Mouse (Mus musculus): ENCODE results near the gene Pdilt. TPM values are rescaled to one million over a fixed set of nuclear protein-coding genes. Genes with fewer than 3 reads are reported as not detected.
A peak's percentile ranks its signal among the peaks of the same experiment; 100 is the strongest.

Pdilt gene
- polyA plus RNA-seq, 1 experiment from 2014 or later = not detected

- Histone ChIP-seq H3K27ac (no peak overlapping the region), H3K27me3 (no peaks in the 10 kb centered on the region), H3K36me3 (no peaks in the 10 kb centered on the region), H3K4me1 (no peaks in the 10 kb centered on the region), H3K4me3 (no peak overlapping the region), H3K9me3 (no peaks in the 10 kb centered on the region), H3K9ac (no peak overlapping the region), H3K4me2 (no peak overlapping the region)
- ATAC-seq (ENCODE audit: insufficient number of reproducible peaks, low FRiP score, low TSS enrichment, low read depth) = no peak
- whole genome bisulfite sequencing = 85% methylated on average over 4 of the region's 4 CpGs
These were observed 33.1 kb downstream of the Pdilt start for GRCm38 (mm10) chr7:119490041-119490780.

- Histone ChIP-seq H3K4me1 (no peaks in the 10 kb centered on the region), H3K27ac (no peak overlapping the region), H3K9ac (no peak overlapping the region), H3K4me2 (no peak overlapping the region), H3K36me3 (no peaks in the 10 kb centered on the region), H3K9me3 (no peaks in the 10 kb centered on the region), H3K27me3 (no peaks in the 10 kb centered on the region), H3K4me3 (no peak overlapping the region)
- ATAC-seq (ENCODE audit: insufficient number of reproducible peaks, low FRiP score, low TSS enrichment, low read depth) = no peak
- WGBS = 88% methylated on average over 5 of the region's 5 CpGs
These were observed 36.6 kb downstream of the Pdilt start for GRCm38 (mm10) chr7:119486683-119487082.

- WGBS = 69% methylated on average over 4 of the region's 4 CpGs
- no peak for ATAC-seq (ENCODE audit: insufficient number of reproducible peaks, low FRiP score, low TSS enrichment, low read depth)
These were observed 39.1 kb downstream of the Pdilt start for GRCm38 (mm10) chr7:119484154-119484553.

GRCm38 (mm10) chr7:119479256-119479655, 44.0 kb downstream of the Pdilt start, which contains the start of gene Umod:
Gene Umod (minus strand): TSS chr7:119479282.
- Histone ChIP-seq H3K27me3 (no peaks in the 10 kb centered on the region), H3K9ac (no peak within 1 kb of the TSS), H3K4me2 (no peak within 1 kb of the TSS), H3K4me3 (no peak within 1 kb of the TSS), H3K27ac (no peak within 1 kb of the TSS), H3K4me1 (no peaks in the 10 kb centered on the region), H3K36me3 (no peaks in the 10 kb centered on the region), H3K9me3 (no peaks in the 10 kb centered on the region)
- no peak for ATAC-seq (ENCODE audit: insufficient number of reproducible peaks, low FRiP score, low TSS enrichment, low read depth)

More at GRCm38 (mm10) chr7:119484154-119484553, 39.1 kb downstream of the Pdilt start:
- Histone ChIP-seq H3K9ac (no peak overlapping the region), H3K4me2 (no peak overlapping the region), H3K4me1 (no peaks in the 10 kb centered on the region), H3K27ac (no peak overlapping the region), H3K4me3 (no peak overlapping the region), H3K9me3 (no peaks in the 10 kb centered on the region), H3K36me3 (no peaks in the 10 kb centered on the region), H3K27me3 (no peaks in the 10 kb centered on the region)

GRCm38 (mm10) chr7:119476500-119477389, 46.5 kb downstream of the Pdilt start:
- Histone ChIP-seq H3K27ac (no peak overlapping the region), H3K4me1 (no peaks in the 10 kb centered on the region), H3K36me3 (no peaks in the 10 kb centered on the region), H3K4me2 (no peak overlapping the region), H3K4me3 (no peak overlapping the region), H3K9me3 (no peaks in the 10 kb centered on the region), H3K27me3 (no peaks in the 10 kb centered on the region), H3K9ac (no peak overlapping the region)
- WGBS = 77% methylated on average over 33 of the region's 33 CpGs
- peak; percentile 59; the same call in 1 of the 2 replicates for ATAC-seq (ENCODE audit: insufficient number of reproducible peaks, low FRiP score, low TSS enrichment, low read depth)

GRCm38 (mm10) chr7:119459185-119459584, 64.1 kb downstream of the Pdilt start, which contains the start of gene Gp2:
Gene Gp2 (minus strand): TSS chr7:119459285.
- Histone ChIP-seq H3K9ac (no peak within 1 kb of the TSS), H3K27me3 (no peaks in the 10 kb centered on the region), H3K36me3 (no peaks in the 10 kb centered on the region), H3K9me3 (no peaks in the 10 kb centered on the region), H3K4me3 (no peak within 1 kb of the TSS), H3K4me2 (no peak within 1 kb of the TSS), H3K27ac (no peak within 1 kb of the TSS), H3K4me1 (no peaks in the 10 kb centered on the region)
- no peak for ATAC-seq (ENCODE audit: insufficient number of reproducible peaks, low FRiP score, low TSS enrichment, low read depth)
- 92% methylated on average over 6 of the region's 6 CpGs for WGBS

- Histone ChIP-seq H3K9me3 (no peaks in the 10 kb centered on the region), H3K9ac (no peak overlapping the region), H3K4me3 (no peak overlapping the region), H3K27me3 (no peaks in the 10 kb centered on the region), H3K4me1 (no peaks in the 10 kb centered on the region), H3K4me2 (no peak overlapping the region), H3K27ac (no peak overlapping the region), H3K36me3 (no peaks in the 10 kb centered on the region)
- WGBS = 76% methylated on average over 7 of the region's 7 CpGs
- ATAC-seq (ENCODE audit: insufficient number of reproducible peaks, low FRiP score, low TSS enrichment, low read depth) = no peak
These were observed 69.1 kb downstream of the Pdilt start for GRCm38 (mm10) chr7:119454192-119454591.

- Histone ChIP-seq H3K9ac (no peak overlapping the region), H3K9me3 (no peaks in the 10 kb centered on the region), H3K4me3 (no peak overlapping the region), H3K27me3 (no peaks in the 10 kb centered on the region), H3K4me2 (no peak overlapping the region), H3K4me1 (no peaks in the 10 kb centered on the region), H3K27ac (no peak overlapping the region), H3K36me3 (no peaks in the 10 kb centered on the region)
- WGBS = 72% methylated on average over 4 of the region's 4 CpGs
- no peak for ATAC-seq (ENCODE audit: insufficient number of reproducible peaks, low FRiP score, low TSS enrichment, low read depth)
These were observed 79.4 kb downstream of the Pdilt start for GRCm38 (mm10) chr7:119443849-119444248.

- no peak for ATAC-seq (ENCODE audit: insufficient number of reproducible peaks, low FRiP score, low TSS enrichment, low read depth)
- H3K27ac ChIP-seq = no peak overlapping the region
- H3K9ac ChIP-seq = no peak overlapping the region
- H3K4me3 ChIP-seq = no peak overlapping the region
- H3K27me3 ChIP-seq = no peaks in the 10 kb centered on the region
- H3K4me1 ChIP-seq = no peaks in the 10 kb centered on the region
- 71% methylated on average over 1 of the region's 1 CpGs for WGBS
- H3K36me3 ChIP-seq = no peaks in the 10 kb centered on the region
- H3K4me2 ChIP-seq = no peak overlapping the region
- no peaks in the 10 kb centered on the region for H3K9me3 ChIP-seq
These were observed 81.4 kb downstream of the Pdilt start for GRCm38 (mm10) chr7:119441938-119442337.

Other genes starting within 250 kb of the Pdilt start
- gene Gp2, start 64.2 kb downstream of the Pdilt start, polyA plus RNA-seq (2015; fragmentation: Nextera tagmentation; extraction: Ambion mirVana) = not detected in 2 replicates
- gene Umod, start 44.2 kb downstream of the Pdilt start, polyA plus RNA-seq (2015; fragmentation: Nextera tagmentation; extraction: Ambion mirVana) = not detected in 2 replicates
- not detected in 2 replicates for gene Acsm5, start 4.0 kb downstream of the Pdilt start, polyA plus RNA-seq (2015; fragmentation: Nextera tagmentation; extraction: Ambion mirVana)
- gene Acsm2, start 30.9 kb upstream of the Pdilt start, polyA plus RNA-seq (2015; fragmentation: Nextera tagmentation; extraction: Ambion mirVana) = not detected in 2 replicates
- not detected in 2 replicates for gene Acsm1, start 83.5 kb upstream of the Pdilt start, polyA plus RNA-seq (2015; fragmentation: Nextera tagmentation; extraction: Ambion mirVana)
- not detected in 2 replicates for gene Acsm4, start 166.5 kb upstream of the Pdilt start, polyA plus RNA-seq (2015; fragmentation: Nextera tagmentation; extraction: Ambion mirVana)
- 70.4 and 72.5 TPM in 2 replicates for gene Thumpd1, start 197.3 kb upstream of the Pdilt start, polyA plus RNA-seq (2015; fragmentation: Nextera tagmentation; extraction: Ambion mirVana)
- 0.37 and 0.62 TPM in 2 replicates for gene Acsm3, start 237.4 kb upstream of the Pdilt start, polyA plus RNA-seq (2015; fragmentation: Nextera tagmentation; extraction: Ambion mirVana)